Mouse (Mus musculus): ENCODE measurements around the gene Tatdn3.

Tatdn3 gene

DNA sequence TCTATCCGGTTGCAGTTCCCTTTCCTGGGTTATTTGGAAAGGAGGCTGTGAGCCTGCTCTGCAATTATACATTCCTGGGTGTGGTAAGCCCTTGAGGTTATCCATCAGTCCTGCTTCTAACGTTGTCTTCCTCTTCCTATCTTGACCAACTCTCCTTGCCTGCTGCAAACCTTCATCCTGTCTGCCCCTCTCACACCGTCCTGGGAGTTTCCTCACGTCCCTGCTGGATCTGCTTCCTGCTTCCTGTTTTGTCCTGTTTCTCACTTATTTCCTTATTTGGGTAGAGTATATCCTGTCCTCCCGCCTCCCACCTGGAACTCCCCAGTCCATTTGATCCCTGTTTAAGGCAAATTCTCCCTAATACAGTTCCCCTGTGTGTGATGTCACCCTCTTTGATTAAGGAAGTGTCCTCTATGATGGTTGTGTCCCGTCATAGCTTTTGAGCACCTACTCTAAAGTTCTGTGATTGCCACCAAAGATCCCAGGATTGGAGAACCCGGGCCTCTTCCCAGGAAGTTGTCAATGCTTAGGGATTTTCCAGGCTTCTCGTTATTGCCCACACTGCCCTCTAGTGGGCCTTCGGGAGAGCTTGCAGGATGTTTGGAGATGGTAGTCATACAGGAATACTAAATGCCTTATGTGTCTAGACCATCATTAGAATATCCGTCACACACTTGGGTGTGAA is 12.6 kb upstream of the Tatdn3 start:
- DNase-seq (ENCODE audit: low read depth, low spot score) = no peak

DNA sequence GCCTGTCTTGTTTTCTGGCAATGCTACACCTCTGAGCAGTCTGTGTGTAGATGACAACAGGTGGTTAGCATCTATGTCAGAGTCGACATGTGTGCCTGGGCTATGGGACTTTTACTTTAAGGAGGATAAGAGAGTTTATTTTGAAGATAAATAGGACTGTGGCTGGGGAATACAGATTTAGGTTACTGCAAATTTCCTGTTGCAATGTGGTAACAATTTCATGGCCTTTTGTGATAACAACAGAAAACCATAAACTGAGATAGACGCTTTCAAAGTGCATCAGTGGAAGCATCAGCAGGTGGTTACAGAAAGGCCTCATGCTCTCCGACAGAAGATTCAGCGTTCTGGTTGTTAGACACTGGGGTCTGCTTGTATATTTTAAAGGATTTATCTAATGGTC is 10.8 kb upstream of the Tatdn3 start:
- DNase-seq (ENCODE audit: low read depth, low spot score) = no peak

DNA sequence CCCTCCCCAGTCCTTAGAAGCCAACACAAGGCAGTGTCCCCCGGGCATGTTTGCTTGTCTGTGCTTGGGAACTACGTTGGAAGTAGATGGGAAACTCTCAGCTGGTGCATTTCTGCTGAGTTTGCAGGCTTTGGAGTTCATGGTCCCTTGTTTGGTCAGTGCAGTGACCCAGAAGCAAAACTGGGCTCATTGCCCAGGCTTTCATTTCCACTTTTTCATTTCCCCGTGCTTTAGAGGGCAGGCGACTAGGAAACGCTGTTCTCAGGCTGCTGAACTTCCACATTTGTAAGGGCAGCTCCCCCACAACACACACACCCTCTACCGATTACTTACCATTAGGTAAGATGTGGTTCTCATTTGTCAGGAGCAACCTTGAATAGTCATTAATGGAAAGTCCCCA is 10.3 kb upstream of the Tatdn3 start:
- DNase-seq (ENCODE audit: low read depth, low spot score) = no peak

DNA sequence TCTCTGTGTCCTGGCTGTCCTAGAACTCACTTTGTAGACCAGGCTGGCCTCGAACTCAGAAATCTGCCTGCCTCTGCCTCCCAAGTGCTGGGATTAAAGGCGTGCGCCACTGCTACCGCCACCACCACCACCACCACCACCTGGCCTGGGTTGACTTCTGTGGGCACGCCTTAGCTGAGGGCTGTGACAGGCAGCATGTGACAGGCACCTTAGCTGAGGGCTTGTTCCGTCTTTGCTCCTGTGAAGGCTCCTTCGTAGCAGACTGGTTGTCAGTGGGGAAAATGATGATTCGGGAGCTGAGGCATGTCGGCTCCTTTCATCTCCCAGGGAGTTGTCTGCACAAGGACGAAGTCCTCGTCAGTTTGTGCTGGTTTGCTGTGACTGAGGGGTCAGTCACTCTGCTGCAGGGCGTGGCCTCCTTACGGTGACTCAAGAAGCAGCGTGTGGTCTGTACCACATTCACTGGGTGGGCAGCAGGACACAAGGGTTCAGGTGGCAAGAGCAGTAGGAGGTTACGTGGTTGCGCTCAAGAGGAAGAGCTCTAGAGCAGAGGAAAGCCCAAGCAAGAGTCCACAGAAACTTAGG is 9.7 kb upstream of the Tatdn3 start:
- DNase-seq (ENCODE audit: low read depth, low spot score) = no peak

DNA sequence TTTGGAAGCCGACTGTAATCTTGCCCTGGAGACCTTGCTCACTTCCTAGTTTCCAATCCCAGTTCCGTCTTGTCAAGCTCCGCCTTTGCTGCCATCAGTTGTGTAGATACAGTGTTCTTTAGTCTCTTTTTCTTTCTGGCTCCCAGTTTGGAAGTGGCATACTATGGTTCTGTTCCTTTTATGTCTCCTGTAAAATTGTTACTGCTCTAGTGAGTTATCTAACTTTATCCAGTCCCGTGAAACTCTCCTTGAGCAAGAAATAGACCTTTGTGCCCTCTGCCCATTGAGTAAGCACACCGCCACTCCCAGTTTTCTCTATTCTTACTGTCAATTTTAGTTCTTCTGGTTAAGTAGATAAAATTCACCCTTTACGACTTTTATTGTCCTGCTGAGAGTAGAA is 8.9 kb upstream of the Tatdn3 start:
- no peak for DNase-seq (ENCODE audit: low read depth, low spot score)

DNA sequence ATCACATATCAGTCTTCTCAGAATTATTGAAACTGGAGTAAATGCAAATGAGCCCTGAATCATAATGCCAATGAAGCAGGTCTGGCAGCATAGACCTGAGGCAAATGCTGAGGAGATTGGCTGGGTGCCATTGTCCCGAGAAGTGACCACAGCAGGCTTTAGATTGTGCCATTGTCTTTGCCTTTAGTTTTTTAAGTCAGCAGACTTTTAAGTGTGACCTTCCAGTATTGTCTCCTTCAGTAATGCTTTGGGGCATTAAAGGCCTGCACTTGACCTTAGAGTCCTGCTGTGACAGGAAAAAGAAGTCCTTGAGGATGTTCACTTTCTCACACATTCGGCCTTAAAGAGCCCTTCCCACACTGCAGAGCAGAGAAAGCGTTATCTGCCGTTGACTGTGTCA is 7.5 kb upstream of the Tatdn3 start:
- no peak for DNase-seq (ENCODE audit: low read depth, low spot score)

DNA sequence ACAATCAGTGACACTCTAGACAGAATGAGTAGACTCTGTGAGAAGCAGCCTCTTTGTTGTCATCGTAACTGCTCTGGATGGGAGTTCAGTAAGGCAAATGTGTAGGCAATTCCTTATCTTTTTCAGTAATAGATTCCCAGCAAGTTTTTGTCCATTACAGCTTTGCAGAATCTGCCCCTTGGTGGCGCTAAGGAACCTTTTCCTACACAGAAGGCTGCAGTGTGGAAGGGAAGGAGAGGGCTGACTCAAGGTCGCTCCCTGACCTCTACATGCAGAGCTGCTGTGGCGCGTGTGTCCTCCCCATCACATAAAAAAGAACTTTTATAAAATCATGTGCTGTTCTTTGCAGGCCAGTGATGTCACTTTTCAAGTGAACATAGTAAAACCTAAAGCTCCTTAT is 5.6 kb upstream of the Tatdn3 start:
- DNase-seq (ENCODE audit: low read depth, low spot score) = no peak

DNA sequence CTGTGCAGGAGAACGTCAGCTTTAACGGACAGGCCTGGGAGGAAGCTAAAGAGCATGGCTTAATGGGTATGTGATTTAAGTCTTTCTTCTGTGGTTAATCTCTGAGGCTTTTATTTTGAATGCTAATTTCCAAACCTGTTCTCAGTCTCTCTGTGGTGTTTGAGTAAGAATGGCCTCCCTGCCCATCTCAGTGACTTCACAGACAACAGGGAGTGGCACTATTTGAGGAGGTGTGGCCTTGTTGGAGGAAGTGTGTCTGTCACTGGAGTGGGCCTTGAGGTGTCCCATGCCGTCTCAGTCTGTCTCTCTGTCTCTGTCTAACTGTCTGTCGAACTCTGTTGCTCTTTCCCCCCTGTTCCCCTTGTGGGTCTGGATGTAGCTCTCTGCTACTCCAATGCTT is 2.5 kb upstream of the Tatdn3 start:
- no peak for DNase-seq (ENCODE audit: low read depth, low spot score)

DNA sequence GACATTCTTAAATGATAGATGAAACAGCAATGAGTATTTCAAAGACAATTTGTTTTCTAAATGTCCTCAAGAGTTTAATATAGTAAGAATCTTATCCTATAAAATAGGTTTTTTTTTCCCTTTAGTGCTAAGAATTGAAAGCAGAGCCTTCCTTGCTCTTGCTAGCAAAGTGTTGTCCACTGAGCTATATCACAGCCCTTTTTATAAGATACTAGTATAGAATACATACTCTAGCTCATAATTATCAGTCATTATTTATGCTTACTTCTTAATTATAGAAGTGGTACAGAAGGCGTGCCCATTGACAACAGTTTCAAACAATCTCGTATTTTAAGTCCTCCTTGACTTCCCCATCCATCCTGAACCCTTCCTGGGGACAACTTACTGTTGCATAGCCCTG is 1.8 kb upstream of the Tatdn3 start:
- DNase-seq (ENCODE audit: low read depth, low spot score) = no peak

DNA sequence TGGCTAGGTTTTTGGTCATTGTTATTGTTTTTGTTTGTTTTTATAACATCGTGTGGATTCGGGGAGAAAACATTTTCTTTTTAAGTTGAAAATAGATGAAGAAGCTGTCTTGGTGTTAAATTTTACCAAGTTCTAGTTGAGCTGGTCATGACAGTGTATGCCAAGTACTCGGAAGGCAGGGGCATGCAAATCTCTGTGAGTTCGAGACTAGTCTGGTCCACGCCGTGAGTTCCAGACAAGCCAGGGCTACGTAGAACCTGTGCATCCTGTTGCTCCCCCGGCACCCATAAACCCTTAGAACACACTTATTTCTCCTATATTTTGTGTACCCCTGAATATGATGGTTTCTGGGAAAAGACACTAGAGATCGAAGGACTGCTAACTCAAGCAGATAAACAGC is 968 bp upstream of the Tatdn3 start:
- DNase-seq (ENCODE audit: low read depth, low spot score) = no peak

DNA sequence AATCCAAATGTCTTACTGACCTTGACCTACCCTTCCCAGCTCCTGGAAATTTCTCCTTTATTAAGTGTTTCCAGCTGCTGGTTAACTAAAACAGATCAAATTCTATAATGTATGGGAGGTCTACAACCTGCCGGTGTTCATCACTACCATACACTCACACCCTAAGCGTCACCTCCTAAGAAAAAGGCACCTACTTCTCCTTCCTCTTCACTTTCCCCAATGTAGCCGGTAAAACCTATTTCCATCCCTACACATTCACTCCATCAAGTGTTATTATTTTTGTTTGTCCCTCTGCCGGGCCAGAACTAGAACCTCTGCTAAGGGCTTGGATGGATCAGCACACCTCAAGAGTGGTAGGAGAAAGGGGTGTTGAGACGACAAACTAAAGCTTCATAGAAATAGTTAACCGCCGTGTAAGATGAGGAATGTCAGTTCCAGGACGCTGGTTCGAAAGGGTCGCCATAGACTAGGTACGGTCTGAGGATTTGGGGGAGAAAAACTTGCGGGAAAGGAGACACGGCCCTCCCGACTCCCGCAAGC is 421 bp downstream of the Tatdn3 start:
- DNase-seq (ENCODE audit: low read depth, low spot score) = no peak

DNA sequence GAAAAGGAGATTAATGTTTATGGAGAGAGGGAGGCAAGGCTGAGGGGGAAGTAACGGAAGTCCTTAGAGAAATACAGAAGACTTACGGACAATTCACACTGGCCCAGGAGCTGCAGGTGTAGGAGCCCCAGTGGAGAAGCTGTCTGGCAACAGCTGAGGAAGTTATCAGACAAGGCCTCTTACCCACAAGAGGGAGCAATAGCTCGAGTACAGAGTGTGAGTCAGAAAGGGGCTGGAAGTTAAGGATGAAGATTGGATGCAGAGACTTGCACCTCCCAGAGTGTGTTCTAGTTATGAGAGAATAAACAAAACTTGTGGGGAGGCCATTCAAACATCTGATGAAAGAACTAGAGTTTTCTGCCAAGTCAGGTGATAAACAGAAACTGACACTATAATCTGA is 5.3 kb downstream of the Tatdn3 start:
- no peak for DNase-seq (ENCODE audit: low read depth, low spot score)

DNA sequence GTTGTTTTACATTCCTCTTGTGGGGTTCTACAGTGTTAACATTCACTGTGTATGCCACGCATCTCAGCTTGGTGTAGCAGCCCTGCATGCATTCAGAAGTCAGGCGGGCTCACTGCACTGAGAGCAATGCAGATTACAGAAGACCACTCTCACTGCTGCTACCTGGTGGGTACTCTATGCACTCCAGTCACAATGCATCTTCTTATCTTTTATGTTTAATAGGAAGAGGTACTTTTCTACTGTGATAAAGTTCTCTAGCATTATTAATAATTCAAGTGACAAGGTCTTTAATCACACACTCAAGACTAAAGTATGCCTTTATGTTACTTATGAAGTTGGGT is 7.2 kb downstream of the Tatdn3 start:
- no peak for DNase-seq (ENCODE audit: low read depth, low spot score)

DNA sequence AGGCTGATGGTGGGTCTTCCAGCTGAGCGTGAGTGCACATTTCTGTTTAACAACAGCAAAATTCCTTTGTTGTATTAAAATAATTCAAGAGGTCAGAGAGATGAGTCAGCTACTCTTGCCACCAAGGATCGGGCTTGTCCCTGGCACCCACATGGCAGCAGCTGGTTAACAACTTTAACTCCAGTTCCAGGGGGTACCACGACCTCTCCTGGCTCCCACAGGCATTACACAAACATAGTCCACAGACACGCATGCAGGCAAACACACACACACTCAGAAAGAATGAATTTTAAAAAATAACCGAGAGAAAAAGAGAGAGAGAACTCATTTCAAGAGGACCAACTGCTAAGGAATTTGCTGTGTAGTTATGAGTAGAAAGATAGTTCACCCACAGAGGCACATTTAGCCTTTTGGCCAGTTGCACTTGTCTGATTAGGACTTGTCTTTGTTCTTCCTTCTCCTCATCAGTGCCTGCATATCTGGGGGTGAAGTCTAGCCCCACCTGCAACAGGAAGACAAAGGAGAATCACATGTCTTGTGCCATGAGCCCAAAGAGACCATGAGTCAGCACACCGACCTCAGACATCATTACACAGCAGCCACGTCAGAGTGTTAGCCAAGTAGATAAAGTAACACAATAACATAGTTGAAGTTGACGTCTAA is 7.7 kb downstream of the Tatdn3 start:
- no peak for DNase-seq (ENCODE audit: low read depth, low spot score)

DNA sequence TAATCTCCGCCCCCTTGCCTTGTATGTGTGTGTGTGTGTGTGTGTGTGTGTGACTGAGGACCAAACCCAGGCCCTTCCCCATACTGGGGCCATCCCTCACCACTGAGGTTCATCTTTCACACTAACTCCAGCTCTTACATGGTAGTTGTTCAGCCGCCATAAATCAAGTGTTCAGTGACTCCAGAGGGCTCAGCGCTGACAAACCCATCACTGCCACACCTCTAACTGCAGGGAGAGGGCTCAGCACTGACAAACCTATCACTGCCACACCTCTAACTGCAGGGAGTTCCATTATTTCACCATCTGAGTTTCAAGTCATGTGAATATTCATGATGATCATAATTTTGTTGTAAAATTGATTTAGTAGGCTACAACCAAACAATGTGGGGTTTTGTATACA is 9.2 kb downstream of the Tatdn3 start:
- no peak for DNase-seq (ENCODE audit: low read depth, low spot score)

DNA sequence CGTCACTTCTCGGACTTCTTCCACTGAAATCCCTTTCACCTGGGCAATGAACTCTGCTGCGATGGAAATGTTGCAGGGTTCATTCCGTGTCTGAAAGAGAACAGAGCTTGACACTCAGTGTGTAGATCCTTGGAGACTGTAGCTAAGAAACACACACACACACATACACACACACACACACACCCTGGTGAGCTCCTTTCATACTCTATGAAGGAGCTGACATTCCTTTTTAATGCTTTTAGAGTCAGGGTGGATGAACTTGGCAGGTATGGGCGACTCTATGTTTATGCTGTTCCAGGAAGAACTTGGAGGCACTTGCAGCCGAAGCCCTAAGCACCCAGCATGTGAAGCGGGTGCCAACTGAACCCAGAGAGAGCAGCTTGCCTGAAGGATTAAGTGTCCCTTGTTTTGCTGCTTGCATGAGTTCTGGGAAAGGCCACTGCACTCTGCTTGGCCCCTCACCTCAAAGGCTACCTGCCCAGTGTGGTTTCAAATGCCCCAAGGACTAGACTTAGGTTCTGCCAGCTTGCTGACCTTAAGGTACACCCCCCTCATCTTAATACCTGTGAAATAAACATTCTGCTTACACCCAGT is 16.4 kb downstream of the Tatdn3 start:
- DNase-seq (ENCODE audit: low read depth, low spot score) = no peak

DNA sequence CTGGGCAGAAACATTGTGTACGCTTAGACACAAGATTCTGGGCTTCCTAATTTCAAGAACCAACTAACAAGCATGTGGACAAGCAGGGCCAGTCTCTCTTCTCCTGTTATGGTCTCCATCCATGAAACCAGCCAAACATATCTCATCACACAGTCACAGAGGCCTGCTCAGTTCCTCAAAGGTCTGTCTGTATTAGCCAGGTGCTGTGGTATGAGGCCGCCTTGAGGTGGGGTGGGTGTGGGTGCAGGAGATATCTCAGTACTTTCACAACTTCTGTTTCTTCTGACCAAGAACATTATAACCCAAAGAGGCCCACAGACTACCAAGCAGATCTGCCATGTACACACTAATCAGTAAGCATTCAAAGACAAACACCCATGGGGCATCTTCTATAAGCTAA is 17.5 kb downstream of the Tatdn3 start:
- no peak for DNase-seq (ENCODE audit: low read depth, low spot score)

DNA sequence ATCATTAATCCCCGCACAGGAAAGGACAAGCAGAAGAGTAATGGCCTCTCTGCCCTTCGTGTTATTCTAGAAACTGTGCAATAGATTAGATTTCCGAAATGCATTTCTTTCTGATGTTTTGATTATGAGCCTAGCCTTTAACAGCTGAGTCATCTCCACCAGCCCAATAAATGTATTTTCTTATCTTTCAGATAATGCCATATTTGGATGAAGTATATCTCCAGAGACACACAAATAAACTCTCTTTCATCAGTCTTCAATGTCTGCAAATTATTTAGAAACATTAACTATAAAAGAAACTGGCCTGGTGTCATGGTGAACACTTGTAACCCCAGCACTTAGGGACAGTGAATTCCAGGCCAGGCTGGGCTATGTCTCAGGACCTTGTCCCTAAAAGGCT is 20.0 kb downstream of the Tatdn3 start:
- no peak for DNase-seq (ENCODE audit: low read depth, low spot score)

DNA sequence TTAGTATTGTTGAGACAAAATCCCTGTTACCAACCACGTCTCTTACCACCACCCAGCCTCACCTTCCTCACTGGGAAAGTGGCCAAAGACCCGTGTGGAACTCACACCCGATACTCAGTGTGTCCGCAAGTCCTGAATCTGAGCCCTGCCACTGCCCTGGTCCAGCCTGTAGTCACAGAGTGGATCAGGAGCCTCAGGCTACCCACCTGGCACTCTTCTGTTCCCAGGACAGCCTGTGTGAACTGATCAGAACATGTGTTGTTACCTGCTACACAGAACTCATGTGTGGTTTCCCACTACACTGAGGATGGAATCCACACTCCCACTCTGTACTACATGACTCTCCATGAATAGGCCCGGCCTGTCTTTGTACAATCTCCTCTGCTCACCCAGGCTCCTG is 20.6 kb downstream of the Tatdn3 start:
- DNase-seq (ENCODE audit: low read depth, low spot score) = no peak

DNA sequence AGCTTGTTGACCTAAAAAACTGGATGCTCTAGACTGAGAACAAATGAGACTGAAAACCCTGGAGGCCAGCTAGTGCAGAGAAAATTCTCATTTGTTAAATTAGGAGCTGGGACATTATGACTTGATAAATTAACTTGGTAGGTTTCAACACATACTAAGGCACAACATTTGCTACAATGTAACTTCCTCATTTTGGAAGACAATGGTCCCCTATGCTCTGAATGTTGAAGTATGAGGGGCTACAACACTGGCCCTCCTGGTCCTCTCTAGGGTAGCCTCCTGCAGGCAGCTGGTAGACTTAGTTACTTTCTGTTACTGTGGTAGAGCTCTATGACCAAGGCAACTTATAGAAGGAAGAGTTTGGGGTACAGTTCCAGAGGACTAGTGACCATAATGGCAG is 21.4 kb downstream of the Tatdn3 start:
- DNase-seq (ENCODE audit: low read depth, low spot score) = no peak

DNA sequence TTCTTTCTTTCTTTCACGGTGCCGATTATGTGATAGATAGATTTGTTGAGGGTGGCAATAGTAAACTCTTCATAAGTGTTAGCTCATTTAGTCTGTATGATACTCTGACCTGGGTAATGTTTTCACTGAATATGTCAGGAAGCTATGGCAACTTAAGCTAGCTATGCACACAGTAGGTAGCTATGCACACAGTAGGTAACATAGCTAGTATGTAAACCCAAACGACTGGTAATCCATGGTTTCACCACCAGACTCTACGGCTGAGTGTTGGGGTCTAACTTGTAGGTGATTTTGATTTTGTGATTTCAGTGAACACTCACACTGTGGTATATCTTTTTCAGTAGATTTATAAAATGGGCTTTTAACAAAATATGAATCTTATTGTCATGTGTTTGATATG is 24.7 kb downstream of the Tatdn3 start:
- DNase-seq (ENCODE audit: low read depth, low spot score) = no peak

DNA sequence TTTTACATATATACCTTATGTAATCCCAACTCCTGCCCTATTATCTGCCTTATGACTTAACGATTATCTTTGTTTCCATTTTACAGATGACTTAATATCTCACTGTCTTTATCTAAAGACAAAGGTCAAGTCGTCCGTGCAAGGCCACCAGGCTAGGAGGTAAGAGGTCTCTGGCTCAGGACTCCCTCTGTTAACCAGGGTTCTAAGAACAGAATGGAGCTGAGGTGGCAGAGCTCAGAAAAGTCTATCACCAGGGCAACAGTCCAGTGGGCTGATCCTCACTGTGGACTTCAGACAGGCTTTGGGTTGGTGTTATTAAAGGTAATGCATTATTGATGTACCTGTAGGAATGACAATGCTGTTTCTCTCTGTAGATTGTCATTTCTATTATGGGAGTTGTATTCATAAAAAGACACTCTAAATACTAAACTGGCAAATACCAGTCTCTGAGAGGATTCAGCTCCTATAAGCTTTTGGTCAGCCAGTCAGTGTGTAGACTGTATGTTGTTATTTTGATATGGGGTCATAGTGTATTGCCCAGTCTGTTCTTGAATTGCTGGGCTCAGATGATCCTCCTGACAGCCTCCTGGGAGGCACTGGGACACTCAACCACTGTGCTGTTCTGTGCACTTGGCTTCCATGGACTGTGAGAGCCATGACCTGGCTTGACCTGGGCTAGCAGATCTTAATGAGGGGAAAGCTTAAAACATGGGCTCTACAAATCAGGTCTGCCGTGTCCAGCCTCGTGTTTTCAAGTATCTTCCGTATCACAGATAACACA is 26.0 kb downstream of the Tatdn3 start, which contains the start of gene Spata45:
Spata45 (plus strand) TSS at position 86 of the 781 bp plus-strand sequence.
- DNase-seq (ENCODE audit: low read depth, low spot score) = no peak

Measured in c-Kit-negative CD71-positive TER-119-positive erythroid progenitor cells, embryonic 14.5 days (primary cell).